Mouse (Mus musculus): ENCODE results near the gene Psmd14.

DNA sequence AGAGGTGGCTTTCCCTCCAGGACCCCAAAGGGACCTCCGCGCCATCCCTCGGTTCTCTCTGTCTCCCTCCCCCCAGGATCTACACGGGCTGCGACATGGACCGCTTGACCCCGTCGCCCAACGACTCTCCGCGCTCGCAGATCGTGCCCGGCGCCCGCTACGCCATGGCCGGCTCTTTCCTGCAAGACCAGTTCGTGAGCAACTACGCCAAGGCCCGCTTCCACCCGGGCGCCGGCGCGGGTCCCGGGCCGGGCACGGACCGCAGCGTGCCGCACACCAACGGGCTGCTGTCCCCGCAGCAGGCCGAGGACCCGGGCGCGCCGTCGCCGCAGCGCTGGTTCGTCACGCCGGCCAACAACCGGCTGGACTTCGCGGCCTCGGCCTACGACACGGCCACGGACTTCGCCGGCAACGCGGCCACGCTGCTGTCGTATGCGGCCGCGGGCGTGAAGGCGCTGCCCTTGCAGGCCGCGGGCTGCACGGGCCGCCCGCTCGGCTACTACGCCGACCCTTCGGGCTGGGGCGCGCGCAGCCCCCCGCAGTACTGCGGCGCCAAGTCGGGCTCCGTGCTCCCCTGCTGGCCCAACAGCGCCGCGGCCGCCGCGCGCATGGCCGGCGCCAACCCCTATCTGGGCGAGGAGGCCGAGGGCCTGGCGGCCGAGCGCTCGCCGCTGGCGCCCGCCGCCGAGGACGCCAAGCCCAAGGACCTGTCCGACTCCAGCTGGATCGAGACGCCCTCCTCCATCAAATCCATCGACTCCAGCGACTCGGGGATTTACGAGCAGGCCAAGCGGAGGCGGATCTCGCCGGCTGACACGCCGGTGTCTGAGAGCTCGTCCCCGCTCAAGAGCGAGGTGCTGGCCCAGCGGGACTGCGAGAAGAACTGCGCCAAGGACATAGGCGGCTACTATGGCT is 100.3 kb downstream of the Psmd14 start:
- TF ChIP-seq CTCF (IDR thresholded peaks at IDR 0.05): peak; percentile 28; the same call in 1 of the 2 replicates
- no peak for TF ChIP-seq EP300 (IDR thresholded peaks at IDR 0.05)

Data from lung, postnatal 0 days (tissue).